Mouse (Mus musculus) midbrain, embryonic 15.5 days (tissue): Measurements from ENCODE around the gene Gpatch11. TPM values are rescaled to one million over a fixed set of nuclear protein-coding genes. Genes with fewer than 3 reads are reported as not detected.

Source experiments
- ATAC-seq: fragments of 200-750 bp; cut with Nextera tagmentation; replicated peaks from 2 replicates; pipeline ENCODE4 v1.8.0; 2017; ENCODE audit warnings: moderate TSS enrichment
- H3K27ac ChIP-seq: fragments of 300-500 bp; sonication (generic); 2 replicates; pipeline ENCODE4 v1.5.1; 2015; ENCODE audit warnings: mild to moderate bottlenecking, inconsistent platforms
- H3K27me3 ChIP-seq: fragments of 300-500 bp; sonication (generic); replicated peaks from 2 replicates; pipeline ENCODE4 v1.6.1; 2015; ENCODE audit warnings: inconsistent platforms
- H3K36me3 ChIP-seq: fragments of 300-500 bp; sonication (generic); replicated peaks from 2 replicates; pipeline ENCODE4 v1.6.1; 2015; ENCODE audit warnings: inconsistent platforms
- H3K4me1 ChIP-seq: fragments of 300-500 bp; sonication (generic); 2 replicates; pipeline ENCODE4 v1.6.1; 2015; ENCODE audit warnings: inconsistent platforms
- H3K4me2 ChIP-seq: fragments of 300-500 bp; sonication (generic); 2 replicates; pipeline ENCODE4 v1.6.1; 2015; ENCODE audit warnings: inconsistent platforms, mild to moderate bottlenecking, moderate library complexity
- H3K4me3 ChIP-seq: fragments of 300-500 bp; sonication (generic); 2 replicates; pipeline ENCODE4 v1.5.1; 2015; ENCODE audit warnings: mild to moderate bottlenecking, inconsistent platforms
- H3K9ac ChIP-seq: fragments of 300-500 bp; sonication (generic); 2 replicates; pipeline ENCODE4 v1.6.1; 2015; ENCODE audit warnings: mild to moderate bottlenecking, inconsistent platforms
- H3K9me3 ChIP-seq: fragments of 300-500 bp; sonication (generic); 2 replicates; pipeline ENCODE4 v1.6.1; 2016; ENCODE audit warnings: inconsistent platforms
- WGBS: fragments of 180-500 bp; shearing (Covaris S2); methylation state at CpG from one replicate; pipeline ENCODE4 v1.1.7; 2015; ENCODE audit warnings: mixed read lengths; 5-methylcytosine and 5-hydroxymethylcytosine counted together
- polyA plus RNA-seq: library from polyadenylated mRNA; unstranded; fragments of >200 nt; fragmentation: Nextera tagmentation; extraction: Ambion mirVana; gene quantifications from 2 replicates; pipeline ENCODE4 v1.2.1, GENCODE M21; 2015

The Gpatch11 gene
- polyA plus RNA-seq, 1 experiment from 2014 or later = 46.2 TPM

DNA sequence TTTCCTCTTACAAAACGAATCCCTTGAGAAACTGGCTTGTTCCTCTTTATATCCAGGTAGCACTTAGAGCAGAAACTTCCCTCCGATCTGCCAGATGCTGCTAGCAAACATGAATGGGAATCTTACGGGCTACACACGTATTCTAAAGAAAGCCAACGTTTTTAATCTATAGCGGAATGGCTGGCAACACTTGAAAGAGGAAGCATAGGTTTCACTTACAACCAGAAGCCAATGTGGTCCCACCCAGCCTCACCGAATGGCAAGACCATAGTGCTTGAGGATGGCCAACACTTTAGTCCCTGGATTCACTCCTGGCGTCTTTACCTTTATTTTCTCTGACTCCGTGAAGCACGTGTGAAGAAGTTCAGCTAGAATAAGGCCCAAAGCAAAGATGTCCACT is 20.9 kb downstream of the Gpatch11 start:
- WGBS = 86% methylated on average over 10 of the region's 10 CpGs
- H3K9me3 ChIP-seq = no peaks in the 10 kb centered on the region
- no peak overlapping the region for H3K4me2 ChIP-seq
- H3K27me3 ChIP-seq = no peaks in the 10 kb centered on the region
- no peak overlapping the region for H3K4me3 ChIP-seq
- no peaks in the 10 kb centered on the region for H3K36me3 ChIP-seq
- H3K27ac ChIP-seq = no peak overlapping the region
- no peaks in the 10 kb centered on the region for H3K4me1 ChIP-seq
- H3K9ac ChIP-seq = no peak overlapping the region
- no peak for ATAC-seq

DNA sequence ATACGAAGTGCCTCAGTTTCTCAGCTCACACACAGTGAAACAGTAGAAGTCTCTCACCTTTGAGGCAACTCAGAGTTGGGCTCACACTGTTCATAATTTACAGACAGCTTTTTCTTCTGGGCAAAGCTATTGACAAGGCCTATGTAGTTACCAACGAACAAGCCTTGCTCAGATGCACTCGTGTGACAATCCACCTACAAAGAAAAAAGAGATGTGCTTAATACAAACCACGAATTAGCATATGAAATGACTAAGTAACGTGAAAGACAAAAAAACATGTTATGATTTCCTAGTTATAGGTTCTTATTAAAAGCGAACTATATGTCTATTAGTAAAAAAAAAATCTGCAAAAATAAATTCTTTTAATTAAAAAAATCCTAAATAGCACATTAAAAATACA is 38.5 kb downstream of the Gpatch11 start:
- Histone ChIP-seq H3K9ac (no peak overlapping the region), H3K27ac (no peak overlapping the region), H3K4me1 (no peaks in the 10 kb centered on the region), H3K9me3 (no peaks in the 10 kb centered on the region), H3K36me3 (no peaks in the 10 kb centered on the region), H3K27me3 (no peaks in the 10 kb centered on the region), H3K4me3 (no peak overlapping the region), H3K4me2 (no peak overlapping the region)
- 87% methylated on average over 6 of the region's 6 CpGs for WGBS
- ATAC-seq = no peak

DNA sequence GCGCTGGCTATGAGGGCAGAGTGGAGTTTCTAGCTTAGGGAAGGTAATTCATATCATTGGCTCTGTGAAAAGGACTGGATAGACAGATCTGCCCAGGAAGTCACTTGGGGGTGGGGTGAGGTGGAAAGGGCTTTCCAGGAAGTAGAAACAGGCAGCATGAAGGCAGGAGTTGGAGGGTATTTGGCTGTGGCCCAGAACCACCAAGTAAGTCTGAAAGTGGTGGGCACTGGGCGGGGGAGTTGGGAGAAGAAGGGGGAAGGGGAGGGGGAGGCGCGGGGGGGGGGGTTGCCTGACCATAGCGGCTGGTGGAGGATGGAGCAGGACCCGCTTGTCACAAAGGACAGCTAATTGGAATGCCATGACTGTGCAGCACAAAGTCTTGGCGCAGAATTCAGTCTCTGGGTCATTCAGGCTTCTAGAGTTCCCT is 46.5 kb downstream of the Gpatch11 start:
- WGBS = 13% methylated on average over 5 of the region's 7 CpGs
- H3K4me3 ChIP-seq = peak overlapping the region; percentile 33
- H3K36me3 ChIP-seq = no peaks in the 10 kb centered on the region
- H3K9ac ChIP-seq = 0 out of 2 replicates have a peak overlapping the region, but pooled peaks have one; percentile 33
- peak; percentile 82 for ATAC-seq
- H3K4me2 ChIP-seq = peak overlapping the region; percentile 72
- peaks cover 8% of the 10 kb centered on the region; the same call in 1 of the 2 replicates for H3K4me1 ChIP-seq
- H3K9me3 ChIP-seq = no peaks in the 10 kb centered on the region
- H3K27me3 ChIP-seq = no peaks in the 10 kb centered on the region
- no peak overlapping the region for H3K27ac ChIP-seq

DNA sequence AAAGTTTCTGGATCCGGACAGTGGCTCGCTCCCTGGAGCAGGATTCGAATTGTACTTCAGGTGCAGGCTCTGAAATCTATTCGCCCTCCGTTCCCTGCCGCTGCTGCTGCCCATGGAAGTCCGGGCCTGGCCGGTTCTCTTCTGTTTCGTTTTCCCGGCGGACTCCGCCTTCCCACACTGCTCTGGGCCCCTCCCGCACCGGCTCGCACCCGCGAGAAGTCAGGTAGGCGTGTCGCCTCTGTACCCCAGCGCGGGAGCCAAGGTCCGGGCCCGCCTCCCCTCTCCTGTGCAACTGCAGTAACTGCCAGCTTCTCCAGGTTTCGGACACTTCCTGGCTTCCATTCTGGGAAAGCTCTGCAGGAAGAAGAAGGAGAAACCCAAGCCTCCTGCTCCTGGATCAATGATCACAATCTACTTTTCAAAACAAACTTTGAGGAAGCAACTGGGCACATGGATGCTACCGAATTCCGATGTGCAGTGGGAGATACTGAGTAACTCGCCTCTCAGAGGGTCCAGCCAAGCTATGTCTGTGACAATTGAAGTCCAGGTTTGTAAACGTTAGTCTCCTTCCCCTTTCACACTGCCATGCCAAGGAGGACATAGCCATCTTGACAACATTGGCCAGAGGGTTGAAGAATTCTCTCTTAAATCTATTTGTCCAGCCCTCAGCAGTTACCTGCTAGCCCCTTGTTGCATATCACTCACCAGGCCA is 47.2 kb downstream of the Gpatch11 start, which contains the start of gene Eif2ak2:
Gene Eif2ak2, minus strand, starts transcription at position 173 of the 712 bp plus-strand sequence.
- no peaks in the 10 kb centered on the region for H3K36me3 ChIP-seq
- H3K27me3 ChIP-seq = no peaks in the 10 kb centered on the region
- H3K4me3 ChIP-seq = peak within 1 kb of the TSS; percentile 33
- WGBS = 2% methylated on average over 28 of the region's 28 CpGs
- peak within 1 kb of the TSS; percentile 72 for H3K4me2 ChIP-seq
- peaks cover 8% of the 10 kb centered on the region; the same call in 1 of the 2 replicates for H3K4me1 ChIP-seq
- peak within 1 kb of the TSS; percentile 33; the same call in 1 of the 2 replicates for H3K9ac ChIP-seq
- ATAC-seq = peak; percentile 86
- no peak within 1 kb of the TSS for H3K27ac ChIP-seq
- no peaks in the 10 kb centered on the region for H3K9me3 ChIP-seq

- Histone ChIP-seq H3K27ac (no peak overlapping the region), H3K9ac (no peak overlapping the region), H3K9me3 (no peaks in the 10 kb centered on the region), H3K4me1 (peaks cover 8% of the 10 kb centered on the region; the same call in 1 of the 2 replicates), H3K27me3 (no peaks in the 10 kb centered on the region), H3K4me2 (no peak overlapping the region), H3K4me3 (no peak overlapping the region), H3K36me3 (no peaks in the 10 kb centered on the region)
- WGBS = 93% methylated on average over 4 of the region's 4 CpGs
- ATAC-seq = no peak
Measured at GRCm38 (mm10) chr17:78883291-78883690, 47.9 kb downstream of the Gpatch11 start.

DNA sequence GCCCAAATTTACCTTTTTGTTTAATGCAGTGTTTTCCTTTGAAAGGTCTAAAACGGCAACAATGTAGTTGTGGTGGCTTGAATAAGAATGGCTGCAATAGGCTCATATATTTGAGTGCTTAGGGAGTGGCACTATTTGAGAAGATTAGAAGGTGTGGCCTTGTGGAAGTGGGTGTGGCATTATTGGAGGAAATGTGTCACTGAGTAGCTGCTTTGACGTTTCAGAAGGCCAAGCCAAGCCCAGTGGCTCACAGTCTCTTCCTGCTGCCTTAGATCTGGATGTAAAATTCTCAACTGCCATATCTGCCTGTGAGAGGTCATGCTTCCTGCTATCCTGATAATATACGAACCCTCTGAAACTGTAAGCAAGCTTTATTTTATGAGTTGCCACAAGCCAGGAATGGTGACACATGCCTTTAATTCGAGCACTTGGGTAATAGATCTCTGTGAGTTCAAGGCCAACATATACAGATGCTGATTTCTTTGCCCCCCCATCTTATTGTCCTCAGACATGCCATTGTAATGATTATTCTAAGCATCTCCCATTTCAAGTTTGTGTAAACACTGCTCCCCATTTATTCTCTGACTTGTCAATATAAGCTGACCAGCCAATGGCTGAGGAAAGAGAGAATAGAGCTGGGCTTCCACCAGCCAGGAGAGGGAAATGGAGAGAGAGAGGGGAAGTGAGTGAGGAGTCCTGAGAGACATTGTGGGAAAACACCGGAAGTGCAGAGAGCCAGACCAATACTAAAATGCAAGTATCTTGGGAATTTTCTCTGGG is 50.1 kb downstream of the Gpatch11 start:
- 81% methylated on average over 5 of the region's 5 CpGs for WGBS
- no peak overlapping the region for H3K4me2 ChIP-seq
- no peak overlapping the region for H3K9ac ChIP-seq
- H3K36me3 ChIP-seq = no peaks in the 10 kb centered on the region
- H3K27ac ChIP-seq = no peak overlapping the region
- no peak overlapping the region for H3K4me3 ChIP-seq
- peaks cover 8% of the 10 kb centered on the region; the same call in 1 of the 2 replicates for H3K4me1 ChIP-seq
- no peaks in the 10 kb centered on the region for H3K9me3 ChIP-seq
- no peak for ATAC-seq
- no peaks in the 10 kb centered on the region for H3K27me3 ChIP-seq

DNA sequence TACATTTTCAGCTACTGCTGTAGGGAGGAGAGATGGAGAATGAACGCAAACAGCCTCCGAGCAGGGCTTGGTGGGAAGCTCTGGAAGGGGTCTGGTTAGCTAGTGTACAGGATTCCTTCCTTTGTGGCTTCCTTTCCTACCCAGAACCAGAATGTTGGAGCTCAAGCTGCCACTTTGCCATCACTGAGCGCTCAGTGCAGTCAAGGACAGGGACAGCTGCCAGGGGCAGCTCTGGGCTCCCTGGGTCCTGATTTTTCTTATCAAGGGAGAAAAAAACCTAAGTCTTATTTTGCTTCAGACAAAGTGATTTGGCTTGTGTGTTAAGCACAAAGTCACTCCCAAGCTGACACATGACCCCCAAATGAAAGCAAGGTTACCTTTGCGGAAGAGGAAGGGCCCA is 53.2 kb downstream of the Gpatch11 start:
- H3K27me3 ChIP-seq = no peaks in the 10 kb centered on the region
- no peaks in the 10 kb centered on the region for H3K4me1 ChIP-seq
- no peak for ATAC-seq
- no peak overlapping the region for H3K27ac ChIP-seq
- no peaks in the 10 kb centered on the region for H3K36me3 ChIP-seq
- WGBS = 87% methylated on average over 4 of the region's 4 CpGs
- no peak overlapping the region for H3K9ac ChIP-seq
- H3K9me3 ChIP-seq = no peaks in the 10 kb centered on the region
- H3K4me3 ChIP-seq = no peak overlapping the region
- no peak overlapping the region for H3K4me2 ChIP-seq

- Histone ChIP-seq H3K4me2 (no peak overlapping the region), H3K27me3 (no peaks in the 10 kb centered on the region), H3K4me1 (no peaks in the 10 kb centered on the region), H3K36me3 (no peaks in the 10 kb centered on the region), H3K9me3 (no peaks in the 10 kb centered on the region), H3K4me3 (no peak overlapping the region), H3K27ac (no peak overlapping the region), H3K9ac (no peak overlapping the region)
- ATAC-seq = no peak
- 49% methylated on average over 3 of the region's 3 CpGs for WGBS
Measured at GRCm38 (mm10) chr17:78889184-78889583, 53.8 kb downstream of the Gpatch11 start.

DNA sequence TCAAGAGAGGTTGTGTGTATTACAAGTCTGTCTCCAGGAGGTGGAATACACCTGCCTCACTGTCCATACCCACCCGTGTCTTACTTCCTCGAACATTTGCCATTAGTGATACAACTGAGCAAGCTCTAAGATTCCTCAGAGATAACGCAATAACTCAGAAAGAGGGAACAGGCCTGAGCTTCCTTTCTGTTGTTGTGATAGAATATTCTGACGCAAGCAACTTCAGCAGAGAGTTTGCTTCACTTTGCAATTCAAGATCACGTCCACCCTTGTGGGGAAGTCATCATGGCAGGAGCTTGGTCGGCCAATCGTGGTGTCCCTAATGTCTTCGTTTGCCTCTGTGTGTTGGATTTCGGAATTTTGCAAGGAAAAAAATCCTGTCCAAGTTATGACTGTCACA is 55.7 kb downstream of the Gpatch11 start:
- H3K27ac ChIP-seq = no peak overlapping the region
- no peaks in the 10 kb centered on the region for H3K27me3 ChIP-seq
- H3K9me3 ChIP-seq = no peaks in the 10 kb centered on the region
- H3K9ac ChIP-seq = no peak overlapping the region
- H3K4me2 ChIP-seq = no peak overlapping the region
- no peaks in the 10 kb centered on the region for H3K36me3 ChIP-seq
- no peak overlapping the region for H3K4me3 ChIP-seq
- WGBS = 87% methylated on average over 9 of the region's 9 CpGs
- H3K4me1 ChIP-seq = no peaks in the 10 kb centered on the region
- no peak for ATAC-seq

DNA sequence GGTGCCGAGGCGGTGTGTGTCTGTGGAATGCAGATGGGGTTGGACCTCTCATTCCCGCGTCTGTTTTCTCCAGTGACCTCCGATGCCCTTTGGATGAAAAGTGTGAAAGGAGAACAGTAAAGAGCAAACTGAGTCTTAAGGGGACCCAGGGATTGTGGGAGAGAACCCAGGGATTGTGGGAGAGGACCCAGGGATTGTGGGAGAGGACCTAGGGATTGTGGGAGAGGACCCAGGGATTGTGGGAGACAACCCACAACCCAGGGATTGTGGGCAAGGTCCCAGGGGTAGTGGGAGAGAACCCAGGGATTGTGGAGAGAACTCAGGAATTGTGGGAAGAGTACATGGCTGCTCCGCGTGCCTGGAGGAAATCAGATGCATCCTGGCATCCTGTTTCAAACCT is 59.6 kb downstream of the Gpatch11 start:
- Histone ChIP-seq H3K27ac (no peak overlapping the region), H3K4me2 (no peak overlapping the region), H3K4me1 (no peaks in the 10 kb centered on the region), H3K4me3 (no peak overlapping the region), H3K27me3 (no peaks in the 10 kb centered on the region), H3K9ac (no peak overlapping the region), H3K9me3 (no peaks in the 10 kb centered on the region), H3K36me3 (no peaks in the 10 kb centered on the region)
- WGBS = 88% methylated on average over 7 of the region's 7 CpGs
- ATAC-seq = no peak

DNA sequence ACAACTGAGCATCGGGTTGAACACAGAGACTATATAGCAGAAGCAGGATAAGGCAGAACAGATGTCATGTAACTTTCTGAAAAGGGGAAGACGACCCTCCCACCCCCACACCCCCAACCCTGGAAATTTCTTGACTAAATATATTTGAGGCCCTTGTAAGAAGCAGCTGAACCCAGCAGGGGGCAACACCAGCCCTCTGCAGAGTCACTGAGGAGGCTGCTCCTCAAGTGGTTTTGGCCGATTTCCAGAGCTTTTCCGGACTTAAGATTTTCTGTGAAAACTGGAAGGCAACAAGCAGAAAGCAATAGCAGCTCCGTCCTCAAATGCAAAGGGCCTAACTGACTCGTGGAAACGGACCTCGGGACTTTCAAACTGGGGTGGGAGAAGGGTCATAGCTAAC is 60.0 kb downstream of the Gpatch11 start:
- Histone ChIP-seq H3K4me3 (no peak overlapping the region), H3K27ac (no peak overlapping the region), H3K27me3 (no peaks in the 10 kb centered on the region), H3K4me1 (no peaks in the 10 kb centered on the region), H3K36me3 (no peaks in the 10 kb centered on the region), H3K9me3 (no peaks in the 10 kb centered on the region), H3K9ac (no peak overlapping the region), H3K4me2 (no peak overlapping the region)
- WGBS = 44% methylated on average over 8 of the region's 8 CpGs
- no peak for ATAC-seq
